Mouse (Mus musculus): ENCODE measurements around the gene Lexm.
A peak's percentile ranks its signal among the peaks of the same experiment; 100 is the strongest.

Gene Lexm

GRCm38 (mm10) chr4:106582428-106583153, 34.5 kb downstream of the Lexm start:
- no peak for DNase-seq (ENCODE audit: low spot score)

- no peak for DNase-seq (ENCODE audit: low spot score)
Measured at GRCm38 (mm10) chr4:106581865-106582204, 35.2 kb downstream of the Lexm start.

- no peak for DNase-seq (ENCODE audit: low spot score)
Measured at GRCm38 (mm10) chr4:106581176-106581864, 35.7 kb downstream of the Lexm start.

- no peak for DNase-seq (ENCODE audit: low spot score)
Measured at GRCm38 (mm10) chr4:106577511-106577910, 39.5 kb downstream of the Lexm start.

GRCm38 (mm10) chr4:106575022-106575421, 42.0 kb downstream of the Lexm start:
- DNase-seq (ENCODE audit: low spot score): no peak

GRCm38 (mm10) chr4:106571081-106571724, 45.8 kb downstream of the Lexm start:
- no peak for DNase-seq (ENCODE audit: low spot score)

GRCm38 (mm10) chr4:106569680-106570079, 47.4 kb downstream of the Lexm start:
- no peak for DNase-seq (ENCODE audit: low spot score)

- DNase-seq (ENCODE audit: low spot score): no peak
Measured at GRCm38 (mm10) chr4:106564161-106564560, 52.9 kb downstream of the Lexm start.

GRCm38 (mm10) chr4:106562837-106563790, 53.9 kb downstream of the Lexm start:
- no peak for DNase-seq (ENCODE audit: low spot score)

- no peak for DNase-seq (ENCODE audit: low spot score)
Measured at GRCm38 (mm10) chr4:106562006-106562405, 55.0 kb downstream of the Lexm start.

GRCm38 (mm10) chr4:106560846-106561781, 55.9 kb downstream of the Lexm start, which contains the start of gene Dhcr24:
Gene Dhcr24, plus strand, starts transcription at chr4:106561038.
- peak; percentile 83 for DNase-seq (ENCODE audit: low spot score)

GRCm38 (mm10) chr4:106560213-106560845, 56.7 kb downstream of the Lexm start:
- DNase-seq (ENCODE audit: low spot score): no peak

- DNase-seq (ENCODE audit: low spot score): no peak
Measured at GRCm38 (mm10) chr4:106559343-106560212, 57.5 kb downstream of the Lexm start.

GRCm38 (mm10) chr4:106557978-106558377, 59.1 kb downstream of the Lexm start:
- no peak for DNase-seq (ENCODE audit: low spot score)

- DNase-seq (ENCODE audit: low spot score): no peak
Measured at GRCm38 (mm10) chr4:106557262-106557661, 59.8 kb downstream of the Lexm start.

GRCm38 (mm10) chr4:106550516-106551166, 66.4 kb downstream of the Lexm start:
- no peak for DNase-seq (ENCODE audit: low spot score)

GRCm38 (mm10) chr4:106548113-106548512, 68.9 kb downstream of the Lexm start:
- DNase-seq (ENCODE audit: low spot score): no peak

GRCm38 (mm10) chr4:106546896-106547295, 70.1 kb downstream of the Lexm start:
- no peak for DNase-seq (ENCODE audit: low spot score)

All from T-cell, adult 2 months (primary cell).